Mouse (Mus musculus): ENCODE data around the gene Il10ra. TPM values are rescaled to one million over a fixed set of nuclear protein-coding genes. Genes with fewer than 3 reads are reported as not detected.

The Il10ra gene
- 0.36 TPM for polyA plus RNA-seq (2014; fragmentation: Illumina TruSeq; extraction: RNeasy Lipid Tissue Mini Kit (QIAGEN cat#74804); ENCODE audit: low read depth, low replicate concordance)

DNA sequence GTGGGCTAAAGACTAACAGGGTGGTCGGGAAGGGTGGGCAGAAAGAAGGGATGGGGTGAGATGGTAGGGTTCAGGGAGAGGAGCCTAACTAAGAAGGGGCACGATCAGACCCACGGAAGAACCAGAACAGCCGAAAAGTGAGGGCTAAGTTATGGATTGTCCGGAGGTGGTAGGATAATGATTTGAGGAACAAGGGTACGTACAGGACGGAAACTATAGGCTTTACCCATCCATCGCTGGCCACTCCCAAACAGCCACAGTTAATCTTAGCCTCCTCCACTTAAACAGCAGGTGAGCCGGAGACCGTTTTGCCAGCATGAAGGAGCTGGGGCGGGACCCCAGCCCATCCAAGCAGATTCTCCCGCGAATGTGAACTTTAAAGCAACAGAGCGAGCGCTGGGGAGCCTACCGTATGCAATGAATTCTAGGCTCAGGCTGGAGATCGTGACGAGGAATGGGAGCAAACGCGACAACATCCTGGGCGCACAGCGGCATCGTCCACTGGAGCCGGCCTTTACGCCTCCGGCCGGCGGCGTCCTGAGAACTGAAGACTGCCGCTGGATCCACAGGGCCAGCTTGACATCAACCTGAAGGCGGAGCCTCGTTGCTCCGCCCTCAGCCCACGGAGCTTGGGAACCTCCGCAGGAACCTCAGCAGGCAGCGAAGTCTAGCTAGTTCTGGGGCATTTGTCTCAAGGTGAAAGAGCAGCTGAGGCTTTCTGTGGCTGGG lies at the start of gene Il10ra:
TSS of gene Il10ra (minus strand) at position 553 of the 729 bp plus-strand sequence.

Other genes starting within 250 kb of the Il10ra start
- 0.55 TPM for gene Mpzl2, start 229.3 kb downstream of the Il10ra start, polyA plus RNA-seq (2014; fragmentation: Illumina TruSeq; extraction: RNeasy Lipid Tissue Mini Kit (QIAGEN cat#74804); ENCODE audit: low read depth, low replicate concordance)
- gene Mpzl3, start 214.0 kb downstream of the Il10ra start, polyA plus RNA-seq (2014; fragmentation: Illumina TruSeq; extraction: RNeasy Lipid Tissue Mini Kit (QIAGEN cat#74804); ENCODE audit: low read depth, low replicate concordance) = 1.1 TPM
- 0.22 TPM for gene Jaml, start 190.0 kb downstream of the Il10ra start, polyA plus RNA-seq (2014; fragmentation: Illumina TruSeq; extraction: RNeasy Lipid Tissue Mini Kit (QIAGEN cat#74804); ENCODE audit: low read depth, low replicate concordance)
- 0.29 TPM for gene Scn2b, start 151.4 kb downstream of the Il10ra start, polyA plus RNA-seq (2014; fragmentation: Illumina TruSeq; extraction: RNeasy Lipid Tissue Mini Kit (QIAGEN cat#74804); ENCODE audit: low read depth, low replicate concordance)
- gene Scn4b, start 130.8 kb downstream of the Il10ra start, polyA plus RNA-seq (2014; fragmentation: Illumina TruSeq; extraction: RNeasy Lipid Tissue Mini Kit (QIAGEN cat#74804); ENCODE audit: low read depth, low replicate concordance) = not detected
- gene BC049352, start 87.1 kb downstream of the Il10ra start, polyA plus RNA-seq (2014; fragmentation: Illumina TruSeq; extraction: RNeasy Lipid Tissue Mini Kit (QIAGEN cat#74804); ENCODE audit: low read depth, low replicate concordance) = 0.11 TPM
- gene Tmprss4, start 65.1 kb downstream of the Il10ra start, polyA plus RNA-seq (2014; fragmentation: Illumina TruSeq; extraction: RNeasy Lipid Tissue Mini Kit (QIAGEN cat#74804); ENCODE audit: low read depth, low replicate concordance) = not detected
- gene Tmprss13, start 50.0 kb upstream of the Il10ra start, polyA plus RNA-seq (2014; fragmentation: Illumina TruSeq; extraction: RNeasy Lipid Tissue Mini Kit (QIAGEN cat#74804); ENCODE audit: low read depth, low replicate concordance) = 0.27 TPM
- 5.7 TPM for gene Fxyd6, start 101.0 kb upstream of the Il10ra start, polyA plus RNA-seq (2014; fragmentation: Illumina TruSeq; extraction: RNeasy Lipid Tissue Mini Kit (QIAGEN cat#74804); ENCODE audit: low read depth, low replicate concordance)
- gene Fxyd2, start 130.5 kb upstream of the Il10ra start, polyA plus RNA-seq (2014; fragmentation: Illumina TruSeq; extraction: RNeasy Lipid Tissue Mini Kit (QIAGEN cat#74804); ENCODE audit: low read depth, low replicate concordance) = 3.0 TPM
- 4.9 TPM for gene Dscaml1, start 157.5 kb upstream of the Il10ra start, polyA plus RNA-seq (2014; fragmentation: Illumina TruSeq; extraction: RNeasy Lipid Tissue Mini Kit (QIAGEN cat#74804); ENCODE audit: low read depth, low replicate concordance)

All from testis, adult 10 weeks (tissue).